Mouse (Mus musculus): ENCODE measurements around the gene Glud1. TPM values are rescaled to one million over a fixed set of nuclear protein-coding genes. Genes with fewer than 3 reads are reported as not detected.
"Not testable (repeated sequence)": the region's sequence is repeated elsewhere in the genome, so short reads cannot be mapped to it uniquely, and the experiment has no call there.

Glud1 gene
- polyA plus RNA-seq, 1 experiment from 2014 or later, result 107 TPM

GRCm38 (mm10) chr14:34314383-34314782 lies 3.9 kb downstream of the Glud1 start:
- peaks cover 16% of the 10 kb centered on the region for H3K4me1 ChIP-seq
- H3K4me3 ChIP-seq; ATAC-seq (ENCODE audit: low FRiP score, low read depth); H3K9ac ChIP-seq; H3K9me3 ChIP-seq; H3K4me2 ChIP-seq (replicated peaks); H3K27ac ChIP-seq; H3K27me3 ChIP-seq (replicated peaks); H3K36me3 ChIP-seq: not testable (repeated sequence)
- 91% methylated on average over 8 of the region's 8 CpGs for WGBS

- Histone ChIP-seq H3K27me3 (replicated peaks) (no peaks in the 10 kb centered on the region), H3K9ac (no peak overlapping the region), H3K27ac (no peak overlapping the region), H3K9me3 (no peaks in the 10 kb centered on the region), H3K4me3 (no peak overlapping the region), H3K4me1 (peaks cover 16% of the 10 kb centered on the region), H3K4me2 (replicated peaks) (no peak overlapping the region), H3K36me3 (peaks cover 2% of the 10 kb centered on the region; the same call in 1 of the 2 replicates)
- ATAC-seq (ENCODE audit: low FRiP score, low read depth), result no peak
- 94% methylated on average over 3 of the region's 3 CpGs for WGBS
Measured at GRCm38 (mm10) chr14:34314796-34315195, 4.3 kb downstream of the Glud1 start.

GRCm38 (mm10) chr14:34316346-34316745 lies 5.8 kb downstream of the Glud1 start:
- ATAC-seq (ENCODE audit: low FRiP score, low read depth), result no peak
- Histone ChIP-seq H3K27me3 (replicated peaks) (no peaks in the 10 kb centered on the region), H3K36me3 (peaks cover 14% of the 10 kb centered on the region), H3K9ac (no peak overlapping the region), H3K4me3 (no peak overlapping the region), H3K27ac (no peak overlapping the region), H3K4me1 (peaks cover 16% of the 10 kb centered on the region), H3K4me2 (replicated peaks) (no peak overlapping the region), H3K9me3 (no peaks in the 10 kb centered on the region)
- 94% methylated on average over 2 of the region's 2 CpGs for WGBS

- ATAC-seq (ENCODE audit: low FRiP score, low read depth), result no peak
- WGBS, result 93% methylated on average over 3 of the region's 3 CpGs
- peaks cover 17% of the 10 kb centered on the region for H3K36me3 ChIP-seq
- no peak overlapping the region for H3K27ac ChIP-seq
- H3K4me2 ChIP-seq (replicated peaks), result no peak overlapping the region
- H3K4me1 ChIP-seq, result peaks cover 9% of the 10 kb centered on the region
- no peaks in the 10 kb centered on the region for H3K9me3 ChIP-seq
- H3K4me3 ChIP-seq, result no peak overlapping the region
- H3K27me3 ChIP-seq (replicated peaks), result no peaks in the 10 kb centered on the region
- H3K9ac ChIP-seq, result no peak overlapping the region
Measured at GRCm38 (mm10) chr14:34317431-34317830, 6.9 kb downstream of the Glud1 start.

GRCm38 (mm10) chr14:34318113-34318512 lies 7.6 kb downstream of the Glud1 start:
- Histone ChIP-seq H3K27ac (no peak overlapping the region), H3K4me2 (replicated peaks) (no peak overlapping the region), H3K4me3 (no peak overlapping the region), H3K9me3 (no peaks in the 10 kb centered on the region), H3K27me3 (replicated peaks) (no peaks in the 10 kb centered on the region), H3K9ac (no peak overlapping the region), H3K4me1 (peaks cover 2% of the 10 kb centered on the region), H3K36me3 (peaks cover 17% of the 10 kb centered on the region)
- no peak for ATAC-seq (ENCODE audit: low FRiP score, low read depth)

- Histone ChIP-seq H3K4me2 (replicated peaks) (no peak overlapping the region), H3K4me3 (no peak overlapping the region), H3K36me3 (peaks cover 51% of the 10 kb centered on the region), H3K27ac (no peak overlapping the region), H3K9me3 (no peaks in the 10 kb centered on the region), H3K9ac (no peak overlapping the region), H3K27me3 (replicated peaks) (no peaks in the 10 kb centered on the region), H3K4me1 (no peaks in the 10 kb centered on the region)
- 95% methylated on average over 5 of the region's 5 CpGs for WGBS
- ATAC-seq (ENCODE audit: low FRiP score, low read depth), result no peak
Measured at GRCm38 (mm10) chr14:34323576-34324085, 13.1 kb downstream of the Glud1 start.

- Histone ChIP-seq H3K36me3 (peaks cover 61% of the 10 kb centered on the region), H3K4me2 (replicated peaks) (no peak overlapping the region), H3K4me3 (no peak overlapping the region), H3K9ac (no peak overlapping the region), H3K27me3 (replicated peaks) (no peaks in the 10 kb centered on the region), H3K4me1 (no peaks in the 10 kb centered on the region), H3K9me3 (no peaks in the 10 kb centered on the region), H3K27ac (no peak overlapping the region)
- ATAC-seq (ENCODE audit: low FRiP score, low read depth), result no peak
- 91% methylated on average over 3 of the region's 3 CpGs for WGBS
Measured at GRCm38 (mm10) chr14:34326606-34327005, 16.1 kb downstream of the Glud1 start.

GRCm38 (mm10) chr14:34327618-34328017 lies 17.1 kb downstream of the Glud1 start:
- ATAC-seq (ENCODE audit: low FRiP score, low read depth), result no peak
- Histone ChIP-seq H3K4me2 (replicated peaks) (no peak overlapping the region), H3K27ac (no peak overlapping the region), H3K4me3 (no peak overlapping the region), H3K36me3 (peaks cover 66% of the 10 kb centered on the region), H3K9ac (no peak overlapping the region), H3K27me3 (replicated peaks) (no peaks in the 10 kb centered on the region), H3K9me3 (no peaks in the 10 kb centered on the region), H3K4me1 (no peaks in the 10 kb centered on the region)
- 87% methylated on average over 1 of the region's 1 CpGs for WGBS

GRCm38 (mm10) chr14:34330657-34331158 lies 20.2 kb downstream of the Glud1 start:
- 86% methylated on average over 9 of the region's 9 CpGs for WGBS

GRCm38 (mm10) chr14:34331886-34332285 lies 21.4 kb downstream of the Glud1 start:
- H3K9ac ChIP-seq, result no peak overlapping the region
- H3K4me3 ChIP-seq, result no peak overlapping the region
- no peak overlapping the region for H3K4me2 ChIP-seq (replicated peaks)
- H3K36me3 ChIP-seq, result peaks cover 76% of the 10 kb centered on the region
- H3K9me3 ChIP-seq, result no peaks in the 10 kb centered on the region
- no peaks in the 10 kb centered on the region for H3K27me3 ChIP-seq (replicated peaks)
- no peak for ATAC-seq (ENCODE audit: low FRiP score, low read depth)
- H3K27ac ChIP-seq, result no peak overlapping the region
- no peaks in the 10 kb centered on the region for H3K4me1 ChIP-seq
- WGBS, result 83% methylated on average over 3 of the region's 3 CpGs

More at GRCm38 (mm10) chr14:34330657-34331158, 20.2 kb downstream of the Glud1 start:
- Histone ChIP-seq H3K9ac (no peak overlapping the region), H3K4me1 (no peaks in the 10 kb centered on the region), H3K36me3 (peaks cover 72% of the 10 kb centered on the region), H3K9me3 (no peaks in the 10 kb centered on the region), H3K27me3 (replicated peaks) (no peaks in the 10 kb centered on the region), H3K27ac (no peak overlapping the region), H3K4me2 (replicated peaks) (no peak overlapping the region), H3K4me3 (no peak overlapping the region)
- ATAC-seq (ENCODE audit: low FRiP score, low read depth), result no peak

- Histone ChIP-seq H3K4me2 (replicated peaks) (no peak overlapping the region), H3K27me3 (replicated peaks) (no peaks in the 10 kb centered on the region), H3K9me3 (no peaks in the 10 kb centered on the region), H3K9ac (no peak overlapping the region), H3K27ac (no peak overlapping the region), H3K4me3 (no peak overlapping the region), H3K4me1 (no peaks in the 10 kb centered on the region), H3K36me3 (peaks cover 81% of the 10 kb centered on the region)
- no peak for ATAC-seq (ENCODE audit: low FRiP score, low read depth)
- WGBS, result 88% methylated on average over 5 of the region's 5 CpGs
Measured at GRCm38 (mm10) chr14:34332476-34332875, 21.9 kb downstream of the Glud1 start.

GRCm38 (mm10) chr14:34339446-34339845 lies 28.9 kb downstream of the Glud1 start:
- 63% methylated on average over 1 of the region's 1 CpGs for WGBS
- Histone ChIP-seq H3K27ac (no peak overlapping the region), H3K9me3 (no peaks in the 10 kb centered on the region), H3K4me3 (no peak overlapping the region), H3K36me3 (peaks cover 83% of the 10 kb centered on the region), H3K4me2 (replicated peaks) (no peak overlapping the region), H3K9ac (no peak overlapping the region), H3K27me3 (replicated peaks) (no peaks in the 10 kb centered on the region), H3K4me1 (no peaks in the 10 kb centered on the region)
- ATAC-seq (ENCODE audit: low FRiP score, low read depth), result no peak

GRCm38 (mm10) chr14:34341993-34342392 lies 31.5 kb downstream of the Glud1 start:
- Histone ChIP-seq H3K4me1 (no peaks in the 10 kb centered on the region), H3K9me3 (no peaks in the 10 kb centered on the region), H3K36me3 (peaks cover 60% of the 10 kb centered on the region), H3K4me3 (no peak overlapping the region), H3K4me2 (replicated peaks) (no peak overlapping the region), H3K9ac (no peak overlapping the region), H3K27me3 (replicated peaks) (no peaks in the 10 kb centered on the region), H3K27ac (no peak overlapping the region)
- WGBS, result 90% methylated on average over 4 of the region's 4 CpGs
- no peak for ATAC-seq (ENCODE audit: low FRiP score, low read depth)
